ENCODE assay signal across 8 mouse cellular contexts in genomic region chr2:155619817-155620216, GRCm38 (mm10). TPM values are rescaled to one million over a fixed set of nuclear protein-coding genes. Genes with fewer than 3 reads are reported as not detected.
DNase-seq lines count a peak whose midpoint lies in the region; ATAC-seq and TF ChIP-seq lines count a peak whose summit lies in the region.

No protein-coding gene starts in this region.

- H3K36me3 ChIP-seq in ES-E14 (ENCODE audit: control insufficient read depth, insufficient read depth, low read length, poor library complexity, severe bottlenecking): no peaks in the 10 kb centered on the region
- H3K36me3 ChIP-seq in forebrain, embryonic 16.5 days (ENCODE audit: control insufficient read depth, insufficient read depth): no peaks in the 10 kb centered on the region
- H3K36me3 ChIP-seq in lung, embryonic 16.5 days (ENCODE audit: control insufficient read depth, insufficient read depth, low read length): no peaks in the 10 kb centered on the region

- no peaks in the 10 kb centered on the region for H3K9me3 ChIP-seq in ES-E14 (ENCODE audit: control insufficient read depth, insufficient read depth, low read depth, low read length)
- H3K9me3 ChIP-seq in forebrain, embryonic 16.5 days (ENCODE audit: control insufficient read depth, low read length): no peaks in the 10 kb centered on the region
- H3K9me3 ChIP-seq in lung, embryonic 16.5 days (ENCODE audit: control insufficient read depth, low read length): no peaks in the 10 kb centered on the region

- in situ Hi-C loops in ES-E14 (cut with MboI; ENCODE audit: low sequenced_read_pairs in 2 of 2, unreplicated experiment in 2 of 2): loop anchor here (5.0 to 10.0 kb wide), 2 partner anchors 103 to 105 kb away; partner anchors contain the start of genes Acss2 (in 2 of the 2) and Ggt7 (in 2 of the 2)

- DNase-seq in ES-E14 (ENCODE audit: low read depth, low spot score): peak; percentile 73
- peak; percentile 86 for DNase-seq in cerebellum, adult 11 months
- DNase-seq in layer of hippocampus, adult 9-11 months: peak; percentile 80
- peak; percentile 94 for DNase-seq in ovary, postnatal 14 days (ENCODE audit: low spot score)
- DNase-seq in thymus, postnatal 14 days: peak; percentile 93

- peaks cover 5 to 16% of the 10 kb centered on the region in 2 experiments; a peak in 1 of 4 replicates for H3K4me1 ChIP-seq in ES-E14 (ENCODE audit: control insufficient read depth in 2 of 2, insufficient read depth in 2 of 2, low read length in 2 of 2, poor library complexity in 1 of 2)
- no peaks in the 10 kb centered on the region for H3K4me1 ChIP-seq in forebrain, embryonic 16.5 days (replicated peaks; ENCODE audit: control insufficient read depth, insufficient read depth, low read length)
- no peaks in the 10 kb centered on the region for H3K4me1 ChIP-seq in lung, embryonic 16.5 days (replicated peaks; ENCODE audit: control insufficient read depth, insufficient read depth, low read length)

- WGBS in forebrain, embryonic 16.5 days: 27% methylated on average over 8 of the region's 8 CpGs
- 13% methylated on average over 8 of the region's 8 CpGs for WGBS in lung, embryonic 16.5 days

- ATAC-seq in forebrain, embryonic 16.5 days: peak; percentile 69; the same call in 1 of the 2 replicates
- peak; percentile 61 to 75 for ATAC-seq in hematopoietic stem cell, adult 5-6 weeks (replicated peaks in 1 of 2; ENCODE audit: insufficient read depth in 1 of 2, low FRiP score in 2 of 2, low TSS enrichment in 1 of 2, low read depth in 1 of 2, poor library complexity in 2 of 2, severe bottlenecking in 2 of 2)
- ATAC-seq in lung, embryonic 16.5 days (ENCODE audit: low read depth): peak; percentile 76

- no peak overlapping the region for H3K27ac ChIP-seq in ES-E14 (ENCODE audit: insufficient read depth, low read depth, low read length, poor library complexity, severe bottlenecking)
- no peak overlapping the region for H3K27ac ChIP-seq in forebrain, embryonic 16.5 days (ENCODE audit: low read length)
- no peak overlapping the region for H3K27ac ChIP-seq in lung, embryonic 16.5 days (ENCODE audit: low read length)

- H3K4me2 ChIP-seq in forebrain, embryonic 16.5 days (ENCODE audit: low read length): no peak overlapping the region
- H3K4me2 ChIP-seq in lung, embryonic 16.5 days (ENCODE audit: low read depth, low read length): no peak overlapping the region

- no peak overlapping the region for H3K4me3 ChIP-seq in ES-E14 (ENCODE audit: insufficient read depth in 1 of 2, low read depth in 1 of 2, low read length in 2 of 2, poor library complexity in 1 of 2, severe bottlenecking in 1 of 2)
- no peak overlapping the region for H3K4me3 ChIP-seq in forebrain, embryonic 16.5 days (replicated peaks; ENCODE audit: low read length)
- H3K4me3 ChIP-seq in lung, embryonic 16.5 days (ENCODE audit: low read length): no peak overlapping the region

- no peak overlapping the region for H3K9ac ChIP-seq in ES-E14 (ENCODE audit: insufficient read depth, low read depth, low read length, poor library complexity, severe bottlenecking)
- H3K9ac ChIP-seq in forebrain, embryonic 16.5 days (replicated peaks; ENCODE audit: low read depth, low read length): no peak overlapping the region
- H3K9ac ChIP-seq in lung, embryonic 16.5 days (ENCODE audit: low read length): no peak overlapping the region

- no peaks in the 10 kb centered on the region for H3K27me3 ChIP-seq in forebrain, embryonic 16.5 days (replicated peaks; ENCODE audit: control insufficient read depth, insufficient read depth, low read length)
- H3K27me3 ChIP-seq in lung, embryonic 16.5 days (ENCODE audit: control insufficient read depth, insufficient read depth, low read depth, low read length): no peaks in the 10 kb centered on the region; the same call in 1 of the 2 replicates

TF ChIP-seq in ES-E14, 5 proteins besides CTCF, POLR2A, EP300 and RAD21:
- TF ChIP-seq MAFK (IDR thresholded peaks at IDR 0.05; ENCODE audit: insufficient read depth, low read depth, low read length) (no peak), ZNF384 (IDR thresholded peaks at IDR 0.05; ENCODE audit: low read depth, low read length) (no peak), ZC3H11A (IDR thresholded peaks at IDR 0.05; ENCODE audit: borderline replicate concordance, low read depth, low read length) (peak; percentile 80)
TF ChIP-seq in ES-E14: peak in this region for 1.

RNA-seq across cellular contexts. Expression of gene Myh7b, which starts 8.8 kb away (rescaled TPM):
- total RNA-seq in ES-E14 (2012; rRNA removed): 5.4 and 8.0 TPM in 2 replicates
- 0.62 and 0.63 TPM in 2 replicates for polyA plus RNA-seq in forebrain, embryonic 16.5 days (2015; fragmentation: Nextera tagmentation; extraction: Ambion mirVana)
- 0.10 TPM in 1 of 2 replicates, not detected in the other for total RNA-seq in hematopoietic stem cell, adult 5-6 weeks (2017)
- 0.18 and 0.75 TPM in 2 replicates for polyA plus RNA-seq in lung, embryonic 16.5 days (2015; fragmentation: Nextera tagmentation; extraction: Ambion mirVana)

RNA-seq across cellular contexts. Expression of gene Gss, which starts 27.2 kb away (rescaled TPM):
- total RNA-seq in ES-E14 (2012; rRNA removed): 17.8 and 27.8 TPM in 2 replicates
- 14.1 and 15.0 TPM in 2 replicates for polyA plus RNA-seq in forebrain, embryonic 16.5 days (2015; fragmentation: Nextera tagmentation; extraction: Ambion mirVana)
- 18.3 and 32.5 TPM in 2 replicates for total RNA-seq in hematopoietic stem cell, adult 5-6 weeks (2017)
- polyA plus RNA-seq in lung, embryonic 16.5 days (2015; fragmentation: Nextera tagmentation; extraction: Ambion mirVana): 27.7 and 32.0 TPM in 2 replicates
